Mouse (Mus musculus) liver, embryonic 14.5 days (tissue): Measurements from ENCODE around the gene Ankrd63.

Source experiments
- CTCF ChIP-seq: IDR thresholded peaks from 2 replicates; pipeline ENCODE4 v1.5.1; 2016; ENCODE audit warnings: antibody characterized with exemption, low read depth, control low read depth
- EP300 ChIP-seq: IDR thresholded peaks from 2 replicates; pipeline ENCODE4 v1.6.1; 2016; ENCODE audit warnings: antibody characterized with exemption, low read depth

- TF ChIP-seq CTCF (no peak), EP300 (peak; percentile 80)
Observed at GRCm38 (mm10) chr2:118659077-118659476, 44.7 kb downstream of the Ankrd63 start.
